Mouse (Mus musculus): ENCODE data around the gene Zscan25. TPM values are rescaled to one million over a fixed set of nuclear protein-coding genes. Genes with fewer than 3 reads are reported as not detected.
"Not testable (repeated sequence)": the region's sequence is repeated elsewhere in the genome, so short reads cannot be mapped to it uniquely, and the experiment has no call there.

The Zscan25 gene
- polyA plus RNA-seq, 1 experiment from 2014 or later: 1.6 TPM

GRCm38 (mm10) chr5:145317141-145317540 is 36.8 kb downstream of the Zscan25 start:
- no peak overlapping the region for H3K27ac ChIP-seq (ENCODE audit: low read length)
- no peak for ATAC-seq (ENCODE audit: insufficient number of reproducible peaks, insufficient read depth, low FRiP score, low read depth)
- no peaks in the 10 kb centered on the region for H3K9me3 ChIP-seq (ENCODE audit: control insufficient read depth, low read depth, low read length)
- H3K4me2 ChIP-seq (replicated peaks; ENCODE audit: low read depth, low read length): no peak overlapping the region
- 78% methylated on average over 1 of the region's 1 CpGs for WGBS
- no peak overlapping the region for H3K4me3 ChIP-seq (ENCODE audit: low read depth, low read length)
- no peaks in the 10 kb centered on the region for H3K27me3 ChIP-seq (ENCODE audit: control insufficient read depth, insufficient read depth, low read length)
- H3K36me3 ChIP-seq (ENCODE audit: control insufficient read depth, insufficient read depth, low read length): no peaks in the 10 kb centered on the region
- H3K9ac ChIP-seq (replicated peaks; ENCODE audit: low read depth, low read length): no peak overlapping the region
- no peaks in the 10 kb centered on the region for H3K4me1 ChIP-seq (ENCODE audit: control insufficient read depth, insufficient read depth, low read length)

- H3K4me1 ChIP-seq (ENCODE audit: control insufficient read depth, insufficient read depth, low read length); H3K27me3 ChIP-seq (ENCODE audit: control insufficient read depth, insufficient read depth, low read length); H3K27ac ChIP-seq (ENCODE audit: low read length); ATAC-seq (ENCODE audit: insufficient number of reproducible peaks, insufficient read depth, low FRiP score, low read depth); H3K9me3 ChIP-seq (ENCODE audit: control insufficient read depth, low read depth, low read length); H3K36me3 ChIP-seq (ENCODE audit: control insufficient read depth, insufficient read depth, low read length); H3K9ac ChIP-seq (replicated peaks; ENCODE audit: low read depth, low read length); H3K4me3 ChIP-seq (ENCODE audit: low read depth, low read length); H3K4me2 ChIP-seq (replicated peaks; ENCODE audit: low read depth, low read length): not testable (repeated sequence)
Observed at GRCm38 (mm10) chr5:145338756-145339155, 58.5 kb downstream of the Zscan25 start.

Other genes with a start within 250 kb of the Zscan25 start
- gene Gm4871, start 247.7 kb upstream of the Zscan25 start, polyA plus RNA-seq (2014; fragmentation: Nextera tagmentation; extraction: Ambion mirVana): not detected in 2 replicates
- not detected in 2 replicates for gene 1700018F24Rik, start 237.5 kb upstream of the Zscan25 start, polyA plus RNA-seq (2014; fragmentation: Nextera tagmentation; extraction: Ambion mirVana)
- gene Arpc1a, start 196.7 kb upstream of the Zscan25 start, polyA plus RNA-seq (2014; fragmentation: Nextera tagmentation; extraction: Ambion mirVana): 150 and 152 TPM in 2 replicates
- gene Kpna7, start 196.5 kb upstream of the Zscan25 start, polyA plus RNA-seq (2014; fragmentation: Nextera tagmentation; extraction: Ambion mirVana): not detected in 2 replicates
- 144 and 163 TPM in 2 replicates for gene Arpc1b, start 166.3 kb upstream of the Zscan25 start, polyA plus RNA-seq (2014; fragmentation: Nextera tagmentation; extraction: Ambion mirVana)
- 102 and 111 TPM in 2 replicates for gene Pdap1, start 140.3 kb upstream of the Zscan25 start, polyA plus RNA-seq (2014; fragmentation: Nextera tagmentation; extraction: Ambion mirVana)
- gene Bud31, start 140.1 kb upstream of the Zscan25 start, polyA plus RNA-seq (2014; fragmentation: Nextera tagmentation; extraction: Ambion mirVana): 186 and 191 TPM in 2 replicates
- gene Ptcd1, start 113.4 kb upstream of the Zscan25 start, polyA plus RNA-seq (2014; fragmentation: Nextera tagmentation; extraction: Ambion mirVana): 11.4 and 12.1 TPM in 2 replicates
- 26.4 and 28.2 TPM in 2 replicates for gene Cpsf4, start 113.3 kb upstream of the Zscan25 start, polyA plus RNA-seq (2014; fragmentation: Nextera tagmentation; extraction: Ambion mirVana)
- 576 and 654 TPM in 2 replicates for gene Atp5j2, start 88.4 kb upstream of the Zscan25 start, polyA plus RNA-seq (2014; fragmentation: Nextera tagmentation; extraction: Ambion mirVana)
- gene Zkscan14, start 78.6 kb upstream of the Zscan25 start, polyA plus RNA-seq (2014; fragmentation: Nextera tagmentation; extraction: Ambion mirVana): 9.0 and 9.6 TPM in 2 replicates
- 13.6 and 13.9 TPM in 2 replicates for gene Zkscan5, start 75.9 kb upstream of the Zscan25 start, polyA plus RNA-seq (2014; fragmentation: Nextera tagmentation; extraction: Ambion mirVana)
- 39.8 and 42.0 TPM in 2 replicates for gene Zfp655, start 48.8 kb upstream of the Zscan25 start, polyA plus RNA-seq (2014; fragmentation: Nextera tagmentation; extraction: Ambion mirVana)
- not detected in 2 replicates for gene Cyp3a57, start 64.8 kb downstream of the Zscan25 start, polyA plus RNA-seq (2014; fragmentation: Nextera tagmentation; extraction: Ambion mirVana)
- not detected in 2 replicates for gene Cyp3a16, start 189.2 kb downstream of the Zscan25 start, polyA plus RNA-seq (2014; fragmentation: Nextera tagmentation; extraction: Ambion mirVana)

Data from stomach, embryonic 14.5 days (tissue).